Mouse (Mus musculus) myocyte (in vitro differentiated cells): ENCODE measurements around the gene Tnks1bp1.

ENCODE experiments used
- CEBPB ChIP-seq: IDR thresholded peaks from 2 replicates; pipeline ENCODE4 v1.6.1; 2011; ENCODE audit warnings: mild to moderate bottlenecking, moderate library complexity; ENCODE audit not compliant: poor library complexity, insufficient read depth, severe bottlenecking
- MAX ChIP-seq: IDR thresholded peaks from one replicate; pipeline ENCODE4 v1.6.1; 2011; ENCODE audit warnings: low read depth, mild to moderate bottlenecking, control low read depth
- POLR2A ChIP-seq: IDR thresholded peaks from one replicate; pipeline ENCODE4 v1.6.1; 2011; ENCODE audit warnings: low read depth, mild to moderate bottlenecking, control low read depth, moderate library complexity; ENCODE audit not compliant: insufficient read length
- USF1 ChIP-seq: IDR thresholded peaks from one replicate; pipeline ENCODE4 v1.6.1; 2011; ENCODE audit warnings: low read depth, mild to moderate bottlenecking, control low read depth, moderate library complexity

DNA sequence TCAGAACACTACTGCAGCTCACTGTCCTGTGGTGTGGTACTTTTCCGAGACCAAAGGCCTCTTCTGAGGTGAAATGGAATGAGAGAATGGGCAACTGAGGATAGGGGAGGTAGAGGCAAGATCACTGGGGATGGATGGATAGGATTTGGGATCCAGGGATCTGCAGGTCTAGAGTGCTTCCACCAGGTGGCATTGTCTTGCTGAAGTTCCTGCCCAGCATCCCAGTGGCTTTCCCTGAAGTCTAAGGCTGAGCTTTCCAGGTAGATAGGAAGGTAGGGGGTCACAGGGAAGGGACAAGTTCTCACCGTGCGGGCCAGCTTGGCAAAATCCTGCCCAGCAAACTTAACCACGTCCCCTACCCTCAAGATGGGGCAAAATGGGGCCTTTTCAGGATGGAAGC, 25.8 kb upstream of the Tnks1bp1 start:
- TF ChIP-seq POLR2A, result no peak
- TF ChIP-seq CEBPB, result no peak
- no peak for TF ChIP-seq MAX
- no peak for TF ChIP-seq USF1
